Mouse (Mus musculus) cortical plate, adult 2 months (tissue): ENCODE measurements around the gene Smarce1. TPM values are rescaled to one million over a fixed set of nuclear protein-coding genes. Genes with fewer than 3 reads are reported as not detected.

ENCODE experiments used
- H3K27ac ChIP-seq: fragments of 200-500 bp; 2 replicates; pipeline ENCODE4 v1.5.1; 2012; ENCODE audit warnings: low read length, control low read depth, inconsistent platforms; ENCODE audit not compliant: insufficient read depth
- H3K4me1 ChIP-seq: fragments of 200-500 bp; 2 replicates; pipeline ENCODE4 v1.6.1; 2011; ENCODE audit warnings: low read length; ENCODE audit not compliant: control insufficient read depth, insufficient read depth
- H3K4me3 ChIP-seq: fragments of 200-500 bp; 2 replicates; pipeline ENCODE4 v1.5.1; 2011; ENCODE audit warnings: mild to moderate bottlenecking, low read length, control low read depth; ENCODE audit not compliant: insufficient read depth
- CTCF ChIP-seq: fragments of 200-500 bp; IDR thresholded peaks from 2 replicates; pipeline ENCODE4 v1.5.1; 2011; ENCODE audit warnings: mild to moderate bottlenecking, control low read depth, low read length; ENCODE audit not compliant: insufficient read depth; ENCODE audit errors: extremely low read depth
- POLR2A ChIP-seq: fragments of 200-500 bp; IDR thresholded peaks from 2 replicates; pipeline ENCODE4 v1.6.1; 2011; ENCODE audit warnings: mild to moderate bottlenecking, low read length, control low read depth; ENCODE audit not compliant: insufficient read depth; ENCODE audit errors: extremely low read depth
- polyA plus RNA-seq: library from polyadenylated mRNA; depleted of rRNA; stranded (reverse); fragments of >200 nt; gene quantifications from 2 replicates; pipeline ENCODE4 v1.2.3, GENCODE M21; 2012

Smarce1 gene
- polyA plus RNA-seq, 1 experiment = 60.6 TPM

DNA sequence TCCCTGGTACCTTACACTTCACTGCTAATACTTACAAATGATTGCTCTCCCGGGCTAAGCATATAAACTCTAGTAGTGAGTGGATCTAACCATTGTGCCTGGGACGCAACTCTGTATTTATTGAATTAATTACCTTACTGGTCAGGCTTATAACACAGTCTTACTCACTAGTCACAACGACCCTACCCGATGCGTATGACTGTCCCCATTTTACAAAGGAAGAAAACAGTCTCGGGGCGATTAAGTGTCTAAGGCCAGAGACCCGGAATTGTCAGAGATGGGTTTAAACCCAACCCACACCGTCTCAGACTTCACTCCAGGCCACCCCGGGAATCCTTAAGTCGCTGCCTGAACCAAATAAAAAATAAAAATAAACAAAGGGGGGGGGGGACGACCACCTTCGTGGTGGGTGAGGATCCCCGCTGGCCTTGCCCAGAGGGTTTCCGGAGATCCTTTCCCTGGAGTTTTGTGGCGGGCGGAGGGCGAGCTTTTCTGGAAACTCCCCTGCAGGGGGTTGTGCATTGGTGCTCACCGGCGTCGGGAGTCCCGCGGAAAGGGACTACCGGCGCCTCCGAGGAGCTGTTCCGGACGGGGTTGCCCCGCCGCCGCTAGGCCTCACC is 1.1 kb downstream of the Smarce1 start:
- Histone ChIP-seq H3K27ac (peak overlapping the region; percentile 79), H3K4me3 (peak overlapping the region; percentile 73), H3K4me1 (peaks cover 3% of the 10 kb centered on the region; the same call in 1 of the 2 replicates)
- no peak for TF ChIP-seq CTCF
- no peak for TF ChIP-seq POLR2A

DNA sequence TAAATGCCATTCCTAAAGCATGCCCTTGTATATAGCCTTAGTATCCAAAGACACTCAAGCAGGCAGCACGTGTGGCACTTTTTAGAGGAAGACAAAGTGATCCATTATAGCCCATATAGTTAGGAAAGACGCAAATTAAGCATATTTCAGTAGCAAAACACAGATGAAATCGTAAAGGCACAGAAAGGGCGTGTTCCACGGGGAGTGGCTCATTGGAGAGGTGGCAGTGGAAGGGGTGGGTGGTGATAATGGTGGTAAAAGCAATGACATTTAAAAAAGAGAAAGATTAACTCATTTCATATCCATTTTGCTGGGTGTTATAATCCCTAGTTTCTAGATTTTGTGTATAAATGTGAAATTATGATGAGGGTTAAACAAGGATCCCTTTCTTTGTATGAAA is 4.5 kb downstream of the Smarce1 start:
- no peak for TF ChIP-seq POLR2A
- TF ChIP-seq CTCF = no peak
- H3K4me1 ChIP-seq = peaks cover 3% of the 10 kb centered on the region; the same call in 1 of the 2 replicates
- no peak overlapping the region for H3K4me3 ChIP-seq
- H3K27ac ChIP-seq = no peak overlapping the region

DNA sequence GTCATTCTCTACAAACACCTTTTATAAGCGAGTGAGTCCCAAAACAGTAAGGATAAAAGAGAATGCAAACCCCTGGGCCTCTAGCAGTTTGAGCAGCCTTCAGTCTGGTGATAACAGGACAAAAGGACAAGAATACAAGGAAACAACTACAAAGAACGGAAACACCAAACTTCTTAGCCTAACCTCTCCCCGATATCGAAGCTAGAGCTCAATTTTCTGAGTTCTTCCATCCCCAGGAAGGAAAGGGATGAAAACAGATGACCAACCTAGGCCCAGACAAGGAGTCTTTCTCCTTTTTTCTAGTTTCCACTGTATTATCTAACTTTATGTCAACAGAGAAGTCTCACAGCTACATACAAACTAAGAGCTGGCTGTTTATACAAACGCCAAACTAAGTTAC is 7.5 kb downstream of the Smarce1 start:
- no peak overlapping the region for H3K27ac ChIP-seq
- H3K4me3 ChIP-seq = no peak overlapping the region
- TF ChIP-seq CTCF = no peak
- peaks cover 1% of the 10 kb centered on the region; the same call in 1 of the 2 replicates for H3K4me1 ChIP-seq

DNA sequence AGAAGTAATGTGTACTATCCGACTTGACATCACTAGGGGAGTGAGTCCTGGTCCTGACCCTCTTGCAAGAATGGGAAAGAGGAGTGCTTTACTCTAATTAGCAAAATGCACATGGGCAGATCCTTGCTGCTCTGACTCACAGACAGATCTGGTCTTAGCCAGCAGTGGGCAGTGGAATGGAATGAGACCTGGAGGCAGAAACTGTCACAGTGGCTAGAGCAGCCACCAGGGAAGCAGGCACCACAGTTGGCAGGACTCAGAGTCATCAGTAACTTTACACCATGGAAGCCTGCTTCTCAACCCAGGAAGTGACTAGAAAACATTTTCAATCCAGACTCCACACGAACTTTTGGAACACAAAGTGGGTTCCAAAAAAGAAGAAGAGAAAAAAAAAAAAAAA is 9.0 kb downstream of the Smarce1 start:
- TF ChIP-seq CTCF = no peak
- TF ChIP-seq POLR2A = no peak
- H3K4me3 ChIP-seq = no peak overlapping the region
- H3K4me1 ChIP-seq = peaks cover 1% of the 10 kb centered on the region; the same call in 1 of the 2 replicates
- H3K27ac ChIP-seq = no peak overlapping the region

DNA sequence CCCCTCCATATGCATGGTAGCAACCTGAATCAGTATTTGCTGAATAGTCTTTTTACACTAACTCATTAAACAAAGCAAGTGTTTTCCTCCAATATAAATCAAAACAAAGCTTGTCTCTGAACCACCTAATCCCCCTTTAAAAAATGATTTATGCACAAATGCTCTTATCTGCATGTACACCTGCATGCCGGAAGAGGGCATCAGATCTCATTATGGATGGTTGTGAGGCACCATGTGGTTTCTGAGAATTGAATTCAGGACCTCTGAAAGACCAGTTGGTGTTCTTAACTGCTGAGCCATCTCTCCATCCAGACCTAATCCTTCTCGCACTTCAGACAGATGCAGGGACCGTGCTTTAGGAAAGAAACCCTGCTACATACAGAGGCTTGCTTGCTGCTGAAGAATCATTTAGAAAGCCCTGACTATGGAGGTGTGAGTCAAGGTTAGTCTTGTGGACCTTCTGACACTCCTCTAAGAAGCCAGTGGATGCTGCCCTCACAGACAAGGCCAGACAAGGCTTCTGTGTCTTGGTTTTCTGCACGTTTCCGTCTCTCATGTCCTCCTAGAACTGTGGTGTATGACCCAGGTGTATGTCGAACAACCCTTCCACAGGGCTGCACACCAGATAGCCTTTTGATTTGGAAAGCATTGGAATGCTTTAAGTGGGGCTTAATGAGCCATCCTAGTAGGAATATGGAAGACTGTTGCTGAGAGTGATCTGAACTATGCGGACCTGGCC is 13.4 kb downstream of the Smarce1 start:
- Histone ChIP-seq H3K4me3 (no peak overlapping the region), H3K27ac (no peak overlapping the region), H3K4me1 (peaks cover 2% of the 10 kb centered on the region)
- no peak for TF ChIP-seq CTCF
- TF ChIP-seq POLR2A = no peak

DNA sequence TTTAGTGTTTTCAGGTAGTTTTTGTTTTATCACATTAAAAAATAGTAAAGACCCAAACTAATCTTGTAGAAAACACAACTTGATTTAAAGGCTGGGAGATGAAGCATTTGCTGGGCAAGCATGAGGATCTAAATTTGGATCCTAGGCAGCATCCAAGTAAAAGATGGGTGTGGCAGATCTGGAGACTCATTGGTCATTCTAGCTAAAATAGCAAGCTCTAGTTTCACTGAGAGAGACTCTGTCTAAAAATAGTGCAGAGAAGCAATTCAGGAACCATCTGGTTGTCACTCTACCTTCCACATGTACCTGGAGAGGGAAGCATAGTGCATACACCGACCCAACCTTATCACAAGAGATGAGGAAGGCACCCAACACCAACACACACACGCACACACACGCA is 14.6 kb downstream of the Smarce1 start:
- Histone ChIP-seq H3K27ac (no peak overlapping the region), H3K4me3 (no peak overlapping the region), H3K4me1 (peaks cover 2% of the 10 kb centered on the region)
- TF ChIP-seq CTCF (no peak), POLR2A (no peak)

DNA sequence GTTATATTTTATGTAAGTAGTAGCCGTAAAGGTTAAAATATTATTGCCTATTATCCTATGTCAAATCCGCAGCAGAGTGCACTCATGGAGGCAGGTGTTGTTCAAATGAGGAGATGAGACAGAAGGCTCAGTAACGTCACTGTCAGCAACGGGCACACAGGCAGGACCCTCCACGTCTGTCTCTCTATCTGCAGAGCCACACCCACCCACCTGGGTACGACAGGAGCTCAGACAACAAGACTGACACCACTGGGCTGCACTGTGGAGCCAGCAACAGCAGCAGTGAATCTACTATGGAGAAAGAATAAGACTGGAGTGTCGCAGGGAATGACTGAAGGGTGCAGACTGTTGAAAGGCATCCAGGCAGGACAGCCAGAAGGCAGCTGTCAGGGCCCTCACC is 18.1 kb downstream of the Smarce1 start:
- TF ChIP-seq CTCF (no peak), POLR2A (no peak)
- Histone ChIP-seq H3K4me3 (no peak overlapping the region), H3K4me1 (peaks cover 2% of the 10 kb centered on the region)

DNA sequence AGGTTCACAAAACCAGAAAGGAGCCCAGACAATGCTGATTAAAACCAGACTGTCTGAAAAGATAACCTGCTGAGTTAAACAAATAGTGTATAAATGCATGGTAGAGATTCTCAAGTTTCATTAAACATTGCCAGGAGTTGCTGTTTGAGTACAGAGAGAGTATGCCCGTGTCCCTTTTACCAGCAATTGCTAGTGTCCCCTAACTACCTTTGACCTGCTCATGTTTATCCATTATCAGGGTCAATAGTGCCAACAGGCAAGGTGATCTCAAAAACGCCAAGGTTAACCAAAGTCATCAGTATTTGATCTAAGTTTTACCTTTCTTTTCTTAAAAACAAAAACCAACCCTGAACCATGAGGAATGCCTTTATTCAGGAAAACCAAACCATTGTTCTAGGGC is 18.9 kb downstream of the Smarce1 start:
- H3K4me1 ChIP-seq = peaks cover 2% of the 10 kb centered on the region
- TF ChIP-seq POLR2A = no peak
- TF ChIP-seq CTCF = no peak
- H3K27ac ChIP-seq = no peak overlapping the region
- no peak overlapping the region for H3K4me3 ChIP-seq

More for the DNA sequence above, 18.1 kb downstream of the Smarce1 start:
- H3K27ac ChIP-seq = no peak overlapping the region

DNA sequence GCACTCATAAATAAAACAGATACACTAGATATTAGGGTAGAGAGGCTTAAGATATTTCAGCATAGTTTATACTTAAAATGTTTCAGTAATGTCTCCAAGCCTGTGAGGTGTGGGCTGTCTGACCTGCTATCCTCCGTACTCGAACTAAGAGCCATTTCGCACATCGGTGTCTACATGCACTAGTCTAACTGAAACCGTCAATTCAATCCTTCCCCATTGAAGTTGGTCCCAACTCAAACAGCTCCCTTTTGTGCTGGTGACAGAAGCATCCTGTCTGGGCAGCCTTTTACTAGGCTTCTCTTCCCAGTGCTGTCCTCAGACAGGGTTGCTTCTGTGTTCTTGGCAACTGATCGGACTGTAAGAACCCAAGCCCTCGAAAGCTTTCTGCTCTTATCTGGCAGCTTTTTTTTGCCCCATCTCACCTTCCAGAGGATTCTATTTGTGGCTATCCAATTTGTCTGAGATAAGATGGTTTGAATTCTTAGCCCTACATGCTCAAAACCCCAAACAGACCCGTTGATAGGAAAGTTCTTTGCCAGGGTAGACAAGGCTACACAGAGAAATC is 22.6 kb downstream of the Smarce1 start:
- no peak for TF ChIP-seq POLR2A
- no peak for TF ChIP-seq CTCF
- no peak overlapping the region for H3K4me3 ChIP-seq
- H3K4me1 ChIP-seq = no peaks in the 10 kb centered on the region
- H3K27ac ChIP-seq = no peak overlapping the region

DNA sequence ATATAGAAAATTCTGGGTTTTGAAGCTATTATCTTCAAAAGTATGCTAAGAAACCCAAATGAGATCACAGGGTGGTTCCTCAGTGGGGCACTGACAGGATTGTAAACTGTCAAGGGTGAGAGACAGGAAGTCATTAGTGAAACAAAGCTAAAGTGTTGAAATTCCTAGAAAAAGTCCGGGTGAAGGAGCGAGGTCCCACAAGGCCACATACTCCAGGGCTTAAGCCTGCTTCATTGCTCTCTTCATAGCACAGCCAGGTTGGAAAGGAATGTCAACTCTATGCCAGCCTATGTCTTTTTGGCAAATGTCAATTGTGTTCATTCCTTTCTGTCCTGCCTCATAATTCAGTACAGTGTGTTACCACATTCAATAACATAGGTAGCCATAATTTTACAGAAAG is 23.4 kb downstream of the Smarce1 start:
- H3K4me1 ChIP-seq = no peaks in the 10 kb centered on the region
- no peak for TF ChIP-seq CTCF
- TF ChIP-seq POLR2A = no peak
- H3K4me3 ChIP-seq = no peak overlapping the region
- H3K27ac ChIP-seq = no peak overlapping the region

DNA sequence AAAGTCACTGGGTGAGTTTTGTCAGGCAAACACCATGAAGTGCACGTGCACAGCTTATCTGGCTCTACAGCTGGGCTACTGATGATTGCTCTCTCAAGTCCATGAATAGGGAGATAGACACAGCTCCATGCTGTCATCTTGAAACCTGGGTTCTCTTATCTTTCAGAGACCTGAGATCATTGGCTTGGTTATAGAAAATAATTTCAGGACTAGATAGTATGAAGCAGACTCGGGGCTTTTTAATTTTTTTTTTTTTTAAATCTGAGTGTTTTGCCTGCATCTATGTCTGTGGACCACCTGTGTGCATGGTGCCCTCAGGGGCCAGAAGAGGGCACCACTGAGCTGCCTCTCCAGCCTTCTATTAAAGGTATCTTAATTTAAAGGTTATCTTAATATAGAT is 23.9 kb downstream of the Smarce1 start:
- Histone ChIP-seq H3K4me3 (no peak overlapping the region), H3K4me1 (no peaks in the 10 kb centered on the region), H3K27ac (no peak overlapping the region)
- TF ChIP-seq CTCF (peak; percentile 23; the same call in 1 of the 2 replicates), POLR2A (no peak)
